Mouse (Mus musculus) G1E (cell line): ENCODE results near the gene Egln2. TPM values are rescaled to one million over a fixed set of nuclear protein-coding genes. Genes with fewer than 3 reads are reported as not detected.
A peak's percentile ranks its signal among the peaks of the same experiment; 100 is the strongest.

Experiments
- ATAC-seq: 2 replicates; pipeline ENCODE4 v1.8.0; 2016; ENCODE audit warnings: mild to moderate bottlenecking; ENCODE audit not compliant: insufficient number of reproducible peaks, poor library complexity, low FRiP score, severe bottlenecking; ENCODE audit errors: extremely low read depth
- DNase-seq: peaks from one replicate; pipeline ENCODE4 v3.0.0; 2012; ENCODE audit warnings: low spot score
- H3K27me3 ChIP-seq: 2 replicates; pipeline ENCODE4 v1.6.1; 2012; ENCODE audit warnings: mild to moderate bottlenecking, low read length, inconsistent platforms; ENCODE audit not compliant: insufficient read depth
- H3K36me3 ChIP-seq: replicated peaks from 2 replicates; pipeline ENCODE3; 2012; ENCODE audit warnings: mild to moderate bottlenecking, inconsistent platforms
- H3K4me1 ChIP-seq: 2 replicates; pipeline ENCODE4 v1.6.1; 2012; ENCODE audit warnings: low read depth, low read length, inconsistent platforms, mixed read lengths; ENCODE audit not compliant: insufficient read depth
- H3K4me3 ChIP-seq: 2 replicates; pipeline ENCODE4 v1.5.1; 2012; ENCODE audit warnings: low read depth, mild to moderate bottlenecking, inconsistent platforms, low read length, moderate library complexity, mixed read lengths
- H3K9me3 ChIP-seq: replicated peaks from 2 replicates; pipeline ENCODE4 v1.6.1; 2012; ENCODE audit warnings: inconsistent platforms
- CTCF ChIP-seq: IDR thresholded peaks from 2 replicates; pipeline ENCODE4 v1.5.1; 2012; ENCODE audit warnings: low read depth, low read length, inconsistent platforms, mixed read lengths
- GATA1 ChIP-seq: IDR thresholded peaks from 2 replicates; pipeline ENCODE4 v1.6.1; 2012; ENCODE audit warnings: borderline replicate concordance, low read length, inconsistent platforms, mixed read lengths
- GATA2 ChIP-seq: IDR thresholded peaks from 2 replicates; pipeline ENCODE4 v1.6.1; 2012; ENCODE audit warnings: low read depth, low read length, inconsistent platforms, borderline replicate concordance
- POLR2AphosphoS5 ChIP-seq: IDR thresholded peaks from 2 replicates; pipeline ENCODE4 v1.6.1; 2012; ENCODE audit warnings: low read depth, low read length, inconsistent platforms; ENCODE audit not compliant: insufficient replicate concordance
- TAL1 ChIP-seq: conservative IDR thresholded peaks from 2 replicates; pipeline ENCODE4 v1.6.1; 2012; ENCODE audit warnings: low read depth, low read length, inconsistent platforms, mixed read lengths
- polyA plus RNA-seq: library from polyadenylated mRNA; stranded (reverse); fragments of >175 nt; gene quantifications from 2 replicates; pipeline ENCODE4 v1.2.3, GENCODE M21; 2012
- total RNA-seq, 2 experiments: library from RNA; stranded (forward) in 1 of 2; stranded (reverse) in 1 of 2; fragments of 200-1000 nt in 1 of 2; fragments of >200 nt in 1 of 2; fragmentation: Nextera tagmentation in 1 of 2; gene quantifications; 2 replicates each; pipeline ENCODE4 v1.2.3; 2014 to 2017

The Egln2 gene
- total and polyA plus RNA-seq, 3 experiments = 22.0 to 74.6 (median 42.6) TPM

DNA sequence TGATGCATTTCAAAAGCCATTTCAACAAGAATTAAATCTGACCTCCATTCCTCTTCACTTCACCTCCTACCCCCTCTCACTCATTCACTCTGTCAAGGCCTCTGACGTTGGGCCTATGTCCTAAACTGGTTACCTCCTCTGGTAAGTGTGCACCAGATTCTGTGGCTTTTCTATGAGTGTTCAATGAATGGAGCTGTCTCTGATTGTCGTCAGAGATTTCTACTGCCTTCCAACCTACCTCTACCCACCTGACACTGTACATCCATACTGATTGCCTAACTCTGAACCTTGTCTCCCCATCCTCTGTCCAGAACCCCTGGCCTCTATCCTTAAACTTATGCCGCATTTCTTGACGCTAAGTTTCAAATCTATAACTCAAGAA is 11.3 kb upstream of the Egln2 start:
- Histone ChIP-seq H3K36me3 (peaks cover 50% of the 10 kb centered on the region), H3K4me1 (peaks cover 43% of the 10 kb centered on the region), H3K9me3 (no peaks in the 10 kb centered on the region), H3K4me3 (peak overlapping the region; percentile 82), H3K27me3 (no peaks in the 10 kb centered on the region)
- TF ChIP-seq CTCF (no peak), POLR2AphosphoS5 (no peak), GATA1 (no peak), GATA2 (no peak)
- DNase-seq (no peak), ATAC-seq (no peak)

DNA sequence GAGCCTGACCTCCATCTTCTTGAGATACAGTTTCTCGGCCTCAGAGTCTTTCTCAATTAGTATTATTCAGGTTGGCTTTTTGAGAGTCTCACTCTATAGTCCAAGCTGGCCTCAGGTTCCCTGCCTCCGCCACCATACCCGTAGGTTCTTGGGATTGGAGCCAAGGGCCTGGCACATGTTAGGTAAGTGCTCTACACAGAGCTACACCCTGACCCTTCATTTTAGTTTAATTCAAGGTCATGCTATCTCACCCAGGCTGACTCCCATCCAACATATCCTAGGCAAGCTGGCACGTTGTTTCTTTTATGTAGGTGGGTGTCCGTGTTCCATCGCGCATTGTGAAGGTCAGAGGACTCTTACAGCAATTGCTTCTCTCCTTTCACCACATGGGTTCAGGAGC is 8.3 kb upstream of the Egln2 start:
- H3K27me3 ChIP-seq = no peaks in the 10 kb centered on the region
- H3K4me3 ChIP-seq = no peak overlapping the region
- no peaks in the 10 kb centered on the region for H3K9me3 ChIP-seq
- ATAC-seq = no peak
- H3K4me1 ChIP-seq = peaks cover 39% of the 10 kb centered on the region
- TF ChIP-seq CTCF (no peak), TAL1 (no peak), GATA2 (no peak), POLR2AphosphoS5 (no peak), GATA1 (no peak)
- peaks cover 59% of the 10 kb centered on the region for H3K36me3 ChIP-seq
- DNase-seq = no peak

DNA sequence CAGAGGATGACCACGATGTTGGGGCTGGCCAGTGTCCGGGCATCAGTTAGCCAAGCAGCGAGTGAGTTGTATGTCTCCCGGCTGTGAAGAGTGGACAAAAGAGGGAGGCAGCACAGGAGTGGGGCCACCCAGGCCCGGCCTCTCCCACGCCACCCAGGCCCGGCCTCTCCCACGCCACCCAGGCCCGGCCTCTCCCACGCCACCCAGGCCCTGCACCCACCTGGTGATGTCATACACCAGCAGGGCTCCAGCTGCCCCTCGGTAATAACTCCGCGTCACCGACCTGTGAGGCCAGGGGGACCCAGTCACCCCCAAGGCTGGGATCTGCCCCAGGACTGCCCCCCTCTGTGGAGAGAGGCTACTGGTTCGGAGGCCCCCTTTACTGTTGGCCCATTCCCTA is 7.9 kb upstream of the Egln2 start:
- TF ChIP-seq GATA2 (no peak), POLR2AphosphoS5 (no peak), TAL1 (no peak), GATA1 (no peak), CTCF (no peak)
- H3K36me3 ChIP-seq = peaks cover 62% of the 10 kb centered on the region
- no peak overlapping the region for H3K4me3 ChIP-seq
- DNase-seq = no peak
- H3K4me1 ChIP-seq = peaks cover 36% of the 10 kb centered on the region
- ATAC-seq = no peak
- no peaks in the 10 kb centered on the region for H3K27me3 ChIP-seq
- H3K9me3 ChIP-seq = no peaks in the 10 kb centered on the region

- peaks cover 41% of the 10 kb centered on the region for H3K4me1 ChIP-seq
- no peak for ATAC-seq
- H3K36me3 ChIP-seq = peaks cover 78% of the 10 kb centered on the region
- H3K4me3 ChIP-seq = no peak overlapping the region
- H3K9me3 ChIP-seq = no peaks in the 10 kb centered on the region
- H3K27me3 ChIP-seq = no peaks in the 10 kb centered on the region
- TF ChIP-seq TAL1 (no peak), POLR2AphosphoS5 (no peak), GATA2 (no peak), CTCF (no peak), GATA1 (no peak)
- DNase-seq = no peak
Measured at GRCm38 (mm10) chr7:27170981-27171380, 4.4 kb upstream of the Egln2 start.

DNA sequence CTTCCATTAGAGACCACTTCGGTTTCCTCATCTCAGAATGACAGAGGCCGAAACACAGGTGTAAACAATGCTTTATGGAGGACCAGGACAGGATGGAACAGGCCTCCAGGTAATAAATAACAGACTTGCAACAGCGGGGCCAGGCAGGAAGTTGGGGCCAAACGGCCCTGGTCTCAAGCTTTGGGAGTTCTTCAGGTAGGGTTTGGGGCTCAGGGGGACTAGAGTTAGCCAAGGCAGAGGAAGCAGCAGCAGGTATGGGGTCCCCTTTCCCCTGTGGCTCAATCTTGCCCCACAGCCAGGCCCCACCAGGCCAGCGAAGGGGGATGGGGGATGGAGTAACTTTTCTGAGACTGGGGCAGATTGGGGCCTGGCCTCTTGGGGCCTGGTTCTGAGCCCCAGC is 1.8 kb upstream of the Egln2 start:
- ATAC-seq = no peak
- Histone ChIP-seq H3K4me3 (no peak overlapping the region), H3K4me1 (peaks cover 46% of the 10 kb centered on the region)

GRCm38 (mm10) chr7:27167475-27168094 is 983 bp upstream of the Egln2 start:
- Histone ChIP-seq H3K4me1 (peaks cover 53% of the 10 kb centered on the region), H3K27me3 (no peaks in the 10 kb centered on the region; the same call in 1 of the 2 replicates), H3K9me3 (no peaks in the 10 kb centered on the region), H3K36me3 (peaks cover 75% of the 10 kb centered on the region), H3K4me3 (peak overlapping the region; percentile 80)
- DNase-seq (no peak), ATAC-seq (no peak)
- no peak for TF ChIP-seq GATA1
- no peak for TF ChIP-seq CTCF
- 0 out of 2 replicates have a peak, but pooled peaks have one; percentile 47 for TF ChIP-seq POLR2AphosphoS5
- no peak for TF ChIP-seq TAL1
- TF ChIP-seq GATA2 = no peak

More for the DNA sequence above, 1.8 kb upstream of the Egln2 start:
- peaks cover 75% of the 10 kb centered on the region for H3K36me3 ChIP-seq
- H3K9me3 ChIP-seq = no peaks in the 10 kb centered on the region
- TF ChIP-seq GATA1 (no peak), POLR2AphosphoS5 (no peak), GATA2 (no peak), CTCF (no peak)
- no peaks in the 10 kb centered on the region; the same call in 1 of the 2 replicates for H3K27me3 ChIP-seq
- no peak for DNase-seq

DNA sequence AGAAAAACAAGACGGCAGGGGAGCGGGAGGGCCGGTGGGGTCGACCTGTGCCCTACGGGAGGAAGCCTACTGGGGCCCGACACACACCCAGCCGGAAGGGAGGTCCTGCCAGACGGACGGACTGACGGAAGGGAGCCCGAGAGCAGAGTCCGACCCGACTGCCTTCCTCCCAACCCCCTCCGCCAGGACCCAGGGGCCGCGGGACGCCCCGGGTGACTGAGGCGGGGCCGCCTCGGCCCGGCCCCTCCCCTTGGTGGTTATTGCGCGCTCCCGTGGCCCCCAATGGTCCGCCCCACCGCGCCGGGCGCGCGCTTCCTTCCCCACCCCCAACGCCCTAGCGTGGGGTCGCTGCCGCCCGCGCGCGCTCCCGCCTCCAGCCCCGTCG is 381 bp downstream of the Egln2 start:
- H3K4me1 ChIP-seq = peaks cover 65% of the 10 kb centered on the region
- peaks cover 75% of the 10 kb centered on the region for H3K36me3 ChIP-seq
- ATAC-seq = peak; percentile 42; the same call in 1 of the 2 replicates
- peak overlapping the region; percentile 80 for H3K4me3 ChIP-seq
- no peaks in the 10 kb centered on the region for H3K9me3 ChIP-seq
- no peaks in the 10 kb centered on the region; the same call in 1 of the 2 replicates for H3K27me3 ChIP-seq
- peak; percentile 92 for DNase-seq
- TF ChIP-seq GATA1 (no peak), GATA2 (no peak), CTCF (no peak), POLR2AphosphoS5 (no peak), TAL1 (no peak)
